Mouse (Mus musculus): Measurements from ENCODE around the gene Spast.

- TF ChIP-seq CTCF (IDR thresholded peaks at IDR 0.05; ENCODE audit: low read depth), result no peak
- no peak for TF ChIP-seq EP300 (IDR thresholded peaks at IDR 0.05; ENCODE audit: low read depth)
These were observed 93.8 kb downstream of the Spast start for GRCm38 (mm10) chr17:74432631-74433030.
